Mouse (Mus musculus): ENCODE results near the gene Reep3. TPM values are rescaled to one million over a fixed set of nuclear protein-coding genes. Genes with fewer than 3 reads are reported as not detected.

Gene Reep3
- polyA plus RNA-seq, 1 experiment, result 13.2 TPM

- no peak overlapping the region for H3K4me3 ChIP-seq (ENCODE audit: control insufficient read depth, insufficient read depth, low read length)
- no peak overlapping the region for H3K27ac ChIP-seq (ENCODE audit: control insufficient read depth, insufficient read depth, low read length)
- no peaks in the 10 kb centered on the region for H3K4me1 ChIP-seq (replicated peaks; ENCODE audit: control insufficient read depth, insufficient read depth, low read length)
- 97% methylated on average over 8 of the region's 8 CpGs for WGBS
- H3K27me3 ChIP-seq (ENCODE audit: control insufficient read depth, insufficient read depth, low read length), result no peaks in the 10 kb centered on the region
- no peaks in the 10 kb centered on the region for H3K36me3 ChIP-seq (ENCODE audit: control insufficient read depth, insufficient read depth, low read length)
- no peak for TF ChIP-seq POLR2A (IDR thresholded peaks at IDR 0.05; ENCODE audit: control insufficient read depth, extremely low read depth, insufficient read depth, low read length, poor library complexity)
- TF ChIP-seq CTCF (IDR thresholded peaks at IDR 0.05; ENCODE audit: borderline replicate concordance, control insufficient read depth, extremely low read depth, insufficient read depth, low read length, poor library complexity), result no peak
- DNase-seq, result no peak
Observed at GRCm38 (mm10) chr10:67026375-67026774, 70.4 kb downstream of the Reep3 start.

GRCm38 (mm10) chr10:67025573-67026236 lies 71.0 kb downstream of the Reep3 start:
- WGBS, result 71% methylated on average over 10 of the region's 10 CpGs
- H3K4me1 ChIP-seq (replicated peaks; ENCODE audit: control insufficient read depth, insufficient read depth, low read length), result no peaks in the 10 kb centered on the region
- H3K27me3 ChIP-seq (ENCODE audit: control insufficient read depth, insufficient read depth, low read length), result no peaks in the 10 kb centered on the region
- no peak for DNase-seq
- no peaks in the 10 kb centered on the region for H3K36me3 ChIP-seq (ENCODE audit: control insufficient read depth, insufficient read depth, low read length)
- H3K4me3 ChIP-seq (ENCODE audit: control insufficient read depth, insufficient read depth, low read length), result no peak overlapping the region
- TF ChIP-seq CTCF (IDR thresholded peaks at IDR 0.05; ENCODE audit: borderline replicate concordance, control insufficient read depth, extremely low read depth, insufficient read depth, low read length, poor library complexity) (no peak), POLR2A (IDR thresholded peaks at IDR 0.05; ENCODE audit: control insufficient read depth, extremely low read depth, insufficient read depth, low read length, poor library complexity) (no peak)
- no peak overlapping the region for H3K27ac ChIP-seq (ENCODE audit: control insufficient read depth, insufficient read depth, low read length)

GRCm38 (mm10) chr10:67024391-67024790 lies 72.4 kb downstream of the Reep3 start:
- WGBS, result over 99% methylated on average over 6 of the region's 6 CpGs
- no peak for DNase-seq
- H3K4me3 ChIP-seq (ENCODE audit: control insufficient read depth, insufficient read depth, low read length), result no peak overlapping the region
- H3K27ac ChIP-seq (ENCODE audit: control insufficient read depth, insufficient read depth, low read length), result no peak overlapping the region
- H3K4me1 ChIP-seq (replicated peaks; ENCODE audit: control insufficient read depth, insufficient read depth, low read length), result no peaks in the 10 kb centered on the region
- H3K27me3 ChIP-seq (ENCODE audit: control insufficient read depth, insufficient read depth, low read length), result no peaks in the 10 kb centered on the region
- no peak for TF ChIP-seq CTCF (IDR thresholded peaks at IDR 0.05; ENCODE audit: borderline replicate concordance, control insufficient read depth, extremely low read depth, insufficient read depth, low read length, poor library complexity)
- no peak for TF ChIP-seq POLR2A (IDR thresholded peaks at IDR 0.05; ENCODE audit: control insufficient read depth, extremely low read depth, insufficient read depth, low read length, poor library complexity)
- H3K36me3 ChIP-seq (ENCODE audit: control insufficient read depth, insufficient read depth, low read length), result no peaks in the 10 kb centered on the region

- 95% methylated on average over 9 of the region's 9 CpGs for WGBS
- no peak for DNase-seq
- Histone ChIP-seq H3K36me3 (ENCODE audit: control insufficient read depth, insufficient read depth, low read length) (no peaks in the 10 kb centered on the region), H3K4me3 (ENCODE audit: control insufficient read depth, insufficient read depth, low read length) (no peak overlapping the region), H3K27ac (ENCODE audit: control insufficient read depth, insufficient read depth, low read length) (no peak overlapping the region), H3K27me3 (ENCODE audit: control insufficient read depth, insufficient read depth, low read length) (no peaks in the 10 kb centered on the region), H3K4me1 (replicated peaks; ENCODE audit: control insufficient read depth, insufficient read depth, low read length) (peaks cover 4% of the 10 kb centered on the region)
- TF ChIP-seq CTCF (IDR thresholded peaks at IDR 0.05; ENCODE audit: borderline replicate concordance, control insufficient read depth, extremely low read depth, insufficient read depth, low read length, poor library complexity), result no peak
Observed at GRCm38 (mm10) chr10:67023092-67023491, 73.7 kb downstream of the Reep3 start.

DNA sequence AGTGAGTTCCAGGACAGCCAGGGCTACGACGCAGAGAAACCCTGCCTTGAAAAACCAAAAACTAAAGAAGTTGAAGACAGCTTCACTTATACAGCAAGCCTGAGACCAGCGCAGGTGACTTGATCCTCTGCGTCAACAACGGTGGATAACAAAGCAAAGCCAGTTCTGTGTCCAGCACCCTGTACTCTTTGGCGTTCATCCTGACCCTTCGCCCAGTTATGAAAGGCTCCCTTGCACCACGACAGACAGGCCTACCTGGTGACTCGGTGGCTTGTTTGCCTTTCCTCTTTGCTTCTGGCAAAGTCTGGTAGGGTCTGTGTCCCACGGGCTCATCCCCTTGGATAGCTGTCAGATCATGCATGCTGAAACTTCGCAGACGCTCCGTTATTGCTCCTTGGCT lies 75.3 kb downstream of the Reep3 start:
- H3K4me3 ChIP-seq (ENCODE audit: control insufficient read depth, insufficient read depth, low read length), result no peak overlapping the region
- no peak for DNase-seq
- H3K36me3 ChIP-seq (ENCODE audit: control insufficient read depth, insufficient read depth, low read length), result no peaks in the 10 kb centered on the region
- TF ChIP-seq POLR2A (IDR thresholded peaks at IDR 0.05; ENCODE audit: control insufficient read depth, extremely low read depth, insufficient read depth, low read length, poor library complexity), result no peak
- TF ChIP-seq CTCF (IDR thresholded peaks at IDR 0.05; ENCODE audit: borderline replicate concordance, control insufficient read depth, extremely low read depth, insufficient read depth, low read length, poor library complexity), result no peak
- 97% methylated on average over 13 of the region's 13 CpGs for WGBS
- H3K4me1 ChIP-seq (replicated peaks; ENCODE audit: control insufficient read depth, insufficient read depth, low read length), result peaks cover 4% of the 10 kb centered on the region
- H3K27ac ChIP-seq (ENCODE audit: control insufficient read depth, insufficient read depth, low read length), result no peak overlapping the region
- H3K27me3 ChIP-seq (ENCODE audit: control insufficient read depth, insufficient read depth, low read length), result no peaks in the 10 kb centered on the region

DNA sequence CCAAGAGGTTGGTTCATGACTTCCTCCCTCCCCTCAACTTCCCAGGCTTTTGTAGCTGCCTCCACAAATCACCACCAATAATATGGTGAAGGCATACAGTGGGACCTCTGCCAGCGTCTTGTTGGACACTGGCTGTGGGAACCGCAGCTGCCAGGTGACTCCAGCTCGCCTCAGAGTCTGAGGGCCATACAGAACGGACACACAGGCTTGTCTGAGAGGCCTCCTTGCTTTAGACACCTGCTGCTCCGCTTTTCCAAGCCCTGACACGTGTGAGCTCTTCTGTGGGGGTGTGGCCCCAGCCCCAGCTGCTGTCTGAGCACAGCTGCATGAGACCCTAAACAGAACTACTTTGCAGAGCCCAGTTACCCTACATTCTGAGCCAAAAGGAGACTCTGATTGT lies 77.9 kb downstream of the Reep3 start:
- Histone ChIP-seq H3K4me1 (replicated peaks; ENCODE audit: control insufficient read depth, insufficient read depth, low read length) (peaks cover 4% of the 10 kb centered on the region), H3K27me3 (ENCODE audit: control insufficient read depth, insufficient read depth, low read length) (no peaks in the 10 kb centered on the region), H3K36me3 (ENCODE audit: control insufficient read depth, insufficient read depth, low read length) (no peaks in the 10 kb centered on the region), H3K27ac (ENCODE audit: control insufficient read depth, insufficient read depth, low read length) (no peak overlapping the region), H3K4me3 (ENCODE audit: control insufficient read depth, insufficient read depth, low read length) (no peak overlapping the region)
- DNase-seq, result peak; percentile 59
- whole genome bisulfite sequencing, result 49% methylated on average over 6 of the region's 6 CpGs
- TF ChIP-seq CTCF (IDR thresholded peaks at IDR 0.05; ENCODE audit: borderline replicate concordance, control insufficient read depth, extremely low read depth, insufficient read depth, low read length, poor library complexity), result 0 out of 2 replicates have a peak, but pooled peaks have one; percentile 21
- TF ChIP-seq POLR2A (IDR thresholded peaks at IDR 0.05; ENCODE audit: control insufficient read depth, extremely low read depth, insufficient read depth, low read length, poor library complexity), result no peak

- TF ChIP-seq POLR2A (IDR thresholded peaks at IDR 0.05; ENCODE audit: control insufficient read depth, extremely low read depth, insufficient read depth, low read length, poor library complexity), result no peak
- no peak for TF ChIP-seq CTCF (IDR thresholded peaks at IDR 0.05; ENCODE audit: borderline replicate concordance, control insufficient read depth, extremely low read depth, insufficient read depth, low read length, poor library complexity)
- WGBS, result 95% methylated on average over 4 of the region's 4 CpGs
- H3K4me1 ChIP-seq (replicated peaks; ENCODE audit: control insufficient read depth, insufficient read depth, low read length), result peaks cover 4% of the 10 kb centered on the region
- H3K27me3 ChIP-seq (ENCODE audit: control insufficient read depth, insufficient read depth, low read length), result no peaks in the 10 kb centered on the region
- H3K36me3 ChIP-seq (ENCODE audit: control insufficient read depth, insufficient read depth, low read length), result no peaks in the 10 kb centered on the region
- no peak overlapping the region for H3K4me3 ChIP-seq (ENCODE audit: control insufficient read depth, insufficient read depth, low read length)
- no peak for DNase-seq
- no peak overlapping the region for H3K27ac ChIP-seq (ENCODE audit: control insufficient read depth, insufficient read depth, low read length)
Observed at GRCm38 (mm10) chr10:67017891-67018290, 78.9 kb downstream of the Reep3 start.
